Mouse (Mus musculus): Measurements from ENCODE around the gene Zmynd15. TPM values are rescaled to one million over a fixed set of nuclear protein-coding genes. Genes with fewer than 3 reads are reported as not detected.
"Not testable (repeated sequence)": the region's sequence is repeated elsewhere in the genome, so short reads cannot be mapped to it uniquely, and the experiment has no call there.

Gene Zmynd15
- total RNA-seq, 2 experiments from 2014 or later = 0.31 to 0.84 TPM

GRCm38 (mm10) chr11:70441882-70442281, 17.4 kb upstream of the Zmynd15 start:
- no peak for DNase-seq
- intact Hi-C loops (cut with DNase I; ENCODE audit: low total_unique reads) = no loop called here

DNA sequence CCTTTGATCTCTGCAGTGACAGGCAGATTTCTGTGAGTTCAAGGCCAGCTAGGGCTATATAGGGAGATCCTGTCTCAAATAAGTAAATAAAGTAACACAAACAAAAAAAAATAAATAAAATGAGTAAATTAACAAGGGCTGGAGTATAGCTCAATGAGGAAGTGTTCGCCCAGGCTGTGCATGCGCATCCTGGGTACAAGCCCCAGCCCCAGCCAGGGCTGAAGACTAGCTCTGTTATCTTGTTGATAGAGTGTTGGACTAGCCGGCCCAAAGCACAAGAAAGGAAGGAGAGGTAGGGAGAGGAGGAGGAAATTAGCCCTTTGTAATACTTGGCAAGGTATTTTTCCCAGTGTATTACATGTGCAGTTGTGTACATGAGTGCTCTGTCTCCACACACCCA, 15.3 kb upstream of the Zmynd15 start:
- no peak for DNase-seq
- intact Hi-C loops (cut with DNase I; ENCODE audit: low total_unique reads) = no loop called here

GRCm38 (mm10) chr11:70444667-70445066, 14.6 kb upstream of the Zmynd15 start:
- intact Hi-C loops (cut with DNase I; ENCODE audit: low total_unique reads) = no loop called here
- no peak for DNase-seq

- DNase-seq = no peak
- intact Hi-C loops (cut with DNase I; ENCODE audit: low total_unique reads) = no loop called here
These were observed 12.5 kb upstream of the Zmynd15 start for GRCm38 (mm10) chr11:70446756-70447155.

DNA sequence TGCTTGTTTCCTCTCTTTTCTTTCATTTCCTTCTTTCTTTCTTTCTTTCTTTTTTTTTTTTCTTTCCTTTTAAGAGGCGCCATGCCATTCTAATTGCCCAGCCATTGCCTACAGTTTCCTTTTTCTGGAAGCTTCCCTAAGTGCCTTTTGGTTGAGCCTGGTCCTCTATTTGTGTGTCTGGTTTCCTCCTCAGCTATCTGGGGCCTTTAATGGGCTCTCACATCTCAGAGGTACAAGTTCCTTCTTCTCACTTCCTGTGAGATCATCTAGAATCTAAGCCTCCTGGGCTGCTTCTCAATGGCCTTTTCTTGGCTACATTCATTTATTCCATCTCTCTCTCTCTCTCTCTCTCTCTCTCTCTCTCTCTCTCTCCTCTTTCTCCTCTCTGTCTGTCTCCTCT, 11.9 kb upstream of the Zmynd15 start:
- intact Hi-C loops (cut with DNase I; ENCODE audit: low total_unique reads) = no loop called here
- DNase-seq = no peak

DNA sequence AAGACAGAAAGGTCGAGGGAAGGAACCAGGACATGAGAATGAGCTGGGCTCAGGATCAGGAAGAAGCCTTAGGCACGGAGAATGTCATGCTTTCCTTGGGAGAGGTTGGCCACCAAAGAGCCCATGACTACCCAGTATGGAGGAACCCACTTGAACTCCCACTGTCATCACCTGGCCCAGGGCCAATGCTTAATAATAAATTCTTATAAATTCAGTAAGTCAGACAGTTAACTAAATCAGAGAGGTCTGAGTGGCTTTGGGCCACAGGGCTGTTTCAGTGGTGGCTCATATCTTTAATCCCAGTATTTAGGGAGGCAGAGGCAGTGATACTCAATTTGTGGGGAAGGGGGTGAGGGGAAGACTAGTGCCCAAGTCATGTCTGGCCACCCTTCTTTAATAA, 8.3 kb upstream of the Zmynd15 start:
- intact Hi-C loops (cut with DNase I; ENCODE audit: low total_unique reads) = loop anchor here (10.0 kb wide), 1 partner anchor 154 kb away; no protein-coding TSS in a partner anchor
- no peak for DNase-seq

DNA sequence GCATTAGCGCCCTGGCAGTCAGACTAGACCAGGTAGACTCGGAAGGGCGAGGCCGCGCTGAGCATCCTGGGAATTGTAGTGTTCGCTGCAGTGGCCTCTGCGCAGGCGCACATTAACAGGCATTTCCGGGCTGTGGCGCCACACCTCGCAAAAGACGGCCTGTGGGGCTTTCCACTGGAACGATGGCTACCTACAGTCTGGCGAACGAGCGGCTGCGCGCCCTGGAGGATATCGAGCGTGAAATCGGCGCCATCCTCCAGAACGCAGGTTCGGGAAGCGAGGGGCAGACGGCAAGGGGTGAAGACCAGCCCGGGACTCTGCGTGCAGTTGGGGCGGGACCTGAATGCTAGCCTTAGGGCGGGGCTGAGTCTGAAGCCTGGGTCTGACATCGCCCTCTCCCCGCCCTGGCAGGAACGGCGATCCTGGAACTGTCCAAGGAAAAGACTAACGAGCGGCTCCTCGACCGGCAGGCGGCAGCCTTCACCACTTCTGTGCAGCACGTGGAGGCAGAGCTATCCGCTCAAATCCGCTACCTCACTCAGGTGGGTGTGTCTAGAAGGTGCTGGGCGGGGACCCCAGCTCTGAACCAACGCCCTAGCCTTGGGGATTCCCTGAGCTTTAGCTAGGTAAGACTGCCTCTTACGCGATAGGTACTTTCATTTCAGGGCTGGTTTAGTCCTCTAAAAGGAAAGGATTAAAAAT, 7.3 kb upstream of the Zmynd15 start, which contains the start of gene Med11:
Med11 (plus strand) TSS at position 123 of the 702 bp plus-strand sequence.
- DNase-seq = peak; percentile 97

DNA sequence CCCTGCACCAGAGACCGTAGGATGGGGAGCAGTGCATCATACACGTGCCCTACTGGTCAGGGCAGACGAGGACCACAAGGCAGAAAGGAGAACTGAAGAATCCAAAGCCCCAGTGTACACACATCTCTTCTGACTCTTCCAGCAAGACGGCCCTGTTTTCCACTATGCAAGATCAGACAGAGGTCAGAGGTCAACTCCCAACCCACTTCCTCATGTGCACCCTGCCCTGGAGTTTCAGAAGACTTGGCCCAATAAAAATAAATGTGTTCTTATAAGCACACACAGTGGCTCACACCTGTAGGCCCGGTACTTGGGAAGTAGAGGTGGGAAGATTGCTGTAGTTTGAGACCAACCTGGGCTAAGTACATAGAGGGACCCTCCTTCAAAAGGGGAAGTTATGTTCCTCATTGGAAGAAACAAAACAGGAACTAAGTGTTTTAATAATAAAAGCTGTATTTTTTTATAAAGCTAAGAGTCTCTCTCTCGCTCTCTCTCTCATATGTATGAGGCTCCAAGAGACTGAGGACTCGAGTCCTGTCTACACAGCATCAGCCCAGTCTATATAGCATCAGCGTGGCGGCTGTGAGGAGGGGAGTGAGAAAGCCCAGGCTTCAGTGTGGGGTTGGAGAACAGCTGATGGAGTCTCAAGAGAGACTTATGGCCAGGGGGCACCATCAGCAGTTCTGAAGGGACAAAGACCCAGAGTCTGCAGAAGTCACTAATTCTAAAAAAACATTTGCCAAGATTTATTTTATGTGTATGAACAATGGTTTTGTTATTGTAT, 5.8 kb upstream of the Zmynd15 start:
- intact Hi-C loops (cut with DNase I; ENCODE audit: low total_unique reads) = loop anchor here (10.0 kb wide), 1 partner anchor 151 kb away; no protein-coding TSS in a partner anchor
- DNase-seq = no peak

More for the DNA sequence above, 7.3 kb upstream of the Zmynd15 start, which contains the start of gene Med11:
- intact Hi-C loops (cut with DNase I; ENCODE audit: low total_unique reads) = loop anchor here (10.0 kb wide), 1 partner anchor 153 kb away; no protein-coding TSS in a partner anchor

GRCm38 (mm10) chr11:70459601-70460101, 418 bp downstream of the Zmynd15 start, which contains the start of gene Cxcl16:
Cxcl16 (minus strand) TSS chr11:70459984.
- intact Hi-C loops (cut with DNase I; ENCODE audit: low total_unique reads) = loop anchor here (5.0 to 10.0 kb wide), 2 partner anchors 43 to 145 kb away; no protein-coding TSS in a partner anchor
- DNase-seq = peak; percentile 53

DNA sequence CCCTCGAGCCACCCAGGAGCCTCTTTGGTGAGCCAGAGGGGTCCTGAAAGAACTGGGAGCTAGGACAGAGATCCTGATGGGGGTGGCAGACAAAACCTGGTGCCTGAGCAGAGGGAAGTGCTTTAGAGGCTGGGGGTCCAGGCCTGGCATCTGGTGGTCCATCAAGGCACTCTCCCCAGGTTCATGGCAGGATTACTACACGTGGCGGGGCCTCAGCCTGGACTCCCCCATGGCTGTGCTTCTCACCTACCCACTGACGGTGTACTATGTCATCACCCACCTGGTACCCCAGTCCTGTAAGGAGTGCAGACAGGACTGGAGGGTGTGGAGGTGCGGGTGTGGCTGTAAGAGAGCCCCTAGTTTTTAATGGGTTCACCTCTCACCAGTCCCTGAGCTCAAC, 4.7 kb downstream of the Zmynd15 start:
- no peak for DNase-seq
- intact Hi-C loops (cut with DNase I; ENCODE audit: low total_unique reads) = loop anchor here (5.0 kb wide), 1 partner anchor 38 kb away; no protein-coding TSS in a partner anchor

DNA sequence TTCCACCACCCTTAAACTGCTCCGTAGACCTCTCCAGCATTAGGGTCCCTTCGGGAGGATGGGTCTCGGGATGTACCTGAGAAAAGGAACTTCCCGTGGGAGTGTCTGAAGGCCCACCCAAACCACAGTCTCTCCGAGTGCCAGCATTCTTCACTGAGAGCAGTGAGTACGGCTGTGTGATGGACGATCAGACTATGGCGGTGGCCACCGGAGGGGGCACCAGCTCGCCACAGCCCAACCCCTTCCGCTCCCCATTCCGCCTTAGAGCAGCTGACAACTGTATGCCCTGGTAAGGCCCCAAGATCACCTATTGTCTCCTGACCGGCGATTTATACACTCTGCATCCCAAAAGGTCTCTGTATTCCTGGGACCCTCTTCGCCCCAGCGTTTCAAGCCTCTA, 6.0 kb downstream of the Zmynd15 start:
- no peak for DNase-seq
- intact Hi-C loops (cut with DNase I; ENCODE audit: low total_unique reads) = no loop called here

DNA sequence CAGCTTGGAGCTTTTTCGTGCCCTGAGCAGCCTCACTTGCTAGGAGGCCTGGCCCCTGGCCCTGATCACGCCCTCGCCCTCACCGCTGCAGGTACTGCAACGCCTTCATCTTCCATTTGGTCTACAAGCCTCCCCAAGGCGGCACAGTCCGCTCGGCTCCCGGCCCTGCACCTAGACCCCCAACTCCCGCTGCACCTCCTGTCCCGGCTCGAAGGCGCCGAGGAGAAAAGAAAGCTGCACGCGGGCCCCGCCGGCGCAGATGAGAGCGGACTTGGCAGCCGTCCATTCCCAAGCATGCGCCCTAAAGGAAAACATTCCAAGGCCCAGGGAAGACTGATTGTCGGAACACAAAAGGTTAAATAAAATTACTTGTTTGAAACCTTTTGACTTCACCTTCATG, 6.6 kb downstream of the Zmynd15 start:
- peak; percentile 29 for DNase-seq
- intact Hi-C loops (cut with DNase I; ENCODE audit: low total_unique reads) = no loop called here

- intact Hi-C loops (cut with DNase I; ENCODE audit: low total_unique reads) = no loop called here
- no peak for DNase-seq
These were observed 8.8 kb downstream of the Zmynd15 start for GRCm38 (mm10) chr11:70467902-70468619.

GRCm38 (mm10) chr11:70469764-70470163, 10.5 kb downstream of the Zmynd15 start:
- no peak for DNase-seq
- intact Hi-C loops (cut with DNase I; ENCODE audit: low total_unique reads) = no loop called here

DNA sequence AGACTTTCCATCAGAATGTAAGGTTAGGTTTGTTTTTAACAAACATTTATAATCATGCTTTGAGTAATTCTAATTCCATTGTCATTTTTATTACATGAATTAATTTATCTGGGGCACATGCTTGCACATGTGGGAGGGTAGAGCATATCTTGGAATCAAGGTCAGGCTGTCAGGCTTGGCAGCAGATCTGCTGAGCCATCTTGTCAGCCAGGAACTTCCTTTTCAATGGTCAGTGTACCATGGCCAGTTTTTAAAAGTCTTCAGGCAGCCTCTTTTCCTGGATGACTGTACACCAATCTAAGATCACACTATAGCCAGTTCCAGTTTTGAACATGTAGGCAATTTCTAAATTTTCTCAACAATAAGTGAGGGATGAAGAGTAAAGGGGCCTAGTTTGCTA, 13.5 kb downstream of the Zmynd15 start:
- no peak for DNase-seq
- intact Hi-C loops (cut with DNase I; ENCODE audit: low total_unique reads) = no loop called here

DNA sequence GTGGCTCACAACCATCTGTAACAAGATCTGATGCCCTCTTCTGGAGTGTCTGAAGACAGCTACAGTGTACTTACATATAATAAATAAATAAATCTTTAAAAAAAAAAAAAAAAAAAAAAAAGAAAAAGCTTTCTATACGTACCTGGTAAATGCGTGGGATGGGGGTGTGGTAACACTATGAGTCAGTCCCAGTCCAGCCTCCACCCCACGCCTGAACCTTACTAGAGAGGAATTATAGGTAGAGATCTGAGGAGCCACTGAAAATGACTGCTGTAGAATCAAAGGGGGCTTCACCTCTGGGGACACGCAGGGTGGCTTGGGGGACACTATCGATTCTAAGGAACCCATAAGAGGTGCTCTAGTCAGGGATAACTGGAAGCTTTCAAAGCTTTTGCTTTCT, 14.1 kb downstream of the Zmynd15 start:
- DNase-seq; intact Hi-C loops (cut with DNase I; ENCODE audit: low total_unique reads): not testable (repeated sequence)

DNA sequence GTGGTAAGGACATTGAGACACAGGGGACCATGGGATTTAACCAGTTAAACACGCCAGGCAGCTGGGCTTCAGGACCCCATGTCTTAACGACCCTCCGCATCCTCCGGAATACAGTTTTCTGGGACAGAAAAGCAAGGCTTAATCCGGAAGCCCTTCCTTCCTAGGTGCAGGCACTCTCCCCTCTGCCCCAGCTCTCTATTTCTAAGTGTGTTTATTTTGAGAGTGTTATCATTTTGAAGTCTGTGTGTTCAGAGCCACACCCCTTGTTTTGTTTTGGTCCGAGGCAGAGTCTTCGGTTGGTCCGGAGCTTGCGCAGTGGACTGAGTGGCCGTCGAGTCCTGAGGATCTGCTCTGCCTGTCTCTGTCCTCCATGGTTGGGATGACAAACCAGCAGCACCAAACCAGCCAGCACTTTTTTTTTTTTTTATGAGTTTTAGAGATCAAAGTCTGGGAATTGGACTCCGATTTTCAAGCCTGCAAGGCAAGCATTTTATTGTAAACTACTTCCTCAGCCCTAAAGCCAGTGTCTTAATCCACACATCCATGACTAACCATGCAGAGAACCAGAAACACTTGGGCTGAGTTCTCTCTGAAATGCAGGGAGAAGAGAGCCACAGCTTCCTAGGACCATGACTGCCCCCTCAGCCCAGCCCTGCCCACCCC, 15.8 kb downstream of the Zmynd15 start:
- intact Hi-C loops (cut with DNase I; ENCODE audit: low total_unique reads) = no loop called here
- no peak for DNase-seq

- intact Hi-C loops (cut with DNase I; ENCODE audit: low total_unique reads) = no loop called here
- no peak for DNase-seq
These were observed 26.3 kb downstream of the Zmynd15 start for GRCm38 (mm10) chr11:70485498-70485897.

DNA sequence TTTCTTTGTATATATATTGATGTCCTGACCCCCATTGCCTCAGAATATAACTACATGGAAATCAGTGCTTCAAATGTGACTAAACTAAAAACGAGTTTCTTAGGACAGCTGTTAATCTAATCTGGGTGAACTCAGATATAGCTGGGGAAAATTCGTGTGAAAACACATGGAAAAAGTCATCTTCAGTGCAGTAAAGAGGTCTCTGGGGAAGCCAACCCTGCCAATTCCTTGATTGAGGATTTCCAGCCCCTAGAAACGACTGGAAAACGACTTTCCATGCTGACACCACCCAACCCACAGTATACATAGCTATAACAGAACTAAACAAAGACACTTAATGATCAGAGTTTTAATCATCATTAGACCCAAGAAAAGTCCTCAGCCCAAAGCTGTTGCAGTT, 28.6 kb downstream of the Zmynd15 start:
- DNase-seq = peak; percentile 43
- intact Hi-C loops (cut with DNase I; ENCODE audit: low total_unique reads) = no loop called here
